Mouse (Mus musculus): ENCODE results near the gene Iars2. TPM values are rescaled to one million over a fixed set of nuclear protein-coding genes. Genes with fewer than 3 reads are reported as not detected.

Gene Iars2
- polyA plus RNA-seq, 1 experiment from 2014 or later, result 28.0 TPM

DNA sequence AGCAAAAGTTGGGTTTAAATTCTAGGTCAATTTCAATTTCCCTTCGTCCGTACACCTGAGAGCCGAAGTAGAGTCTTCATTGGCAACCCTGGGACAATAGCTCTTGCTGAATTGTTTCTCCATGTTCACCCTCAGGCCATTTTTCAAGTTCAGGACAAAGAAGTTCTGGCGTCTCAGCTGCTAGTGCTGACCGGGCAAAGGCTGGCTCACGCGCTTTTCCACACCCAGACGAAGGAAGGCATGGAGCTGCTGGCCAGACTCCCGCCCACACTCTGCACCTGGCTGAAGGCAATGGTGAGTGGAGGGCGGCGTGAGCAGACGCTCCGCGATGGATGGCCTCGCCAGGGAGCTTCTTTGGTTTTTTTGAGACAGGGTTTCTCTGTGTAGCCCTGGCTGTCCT, 45.9 kb downstream of the Iars2 start:
- Histone ChIP-seq H3K4me1 (ENCODE audit: control insufficient read depth, insufficient read depth, low read length) (no peaks in the 10 kb centered on the region), H3K9ac (ENCODE audit: low read length) (no peak overlapping the region), H3K27ac (replicated peaks; ENCODE audit: low read depth, low read length) (no peak overlapping the region), H3K9me3 (ENCODE audit: control insufficient read depth, low read length) (no peaks in the 10 kb centered on the region), H3K4me2 (ENCODE audit: low read depth, severe bottlenecking) (no peak overlapping the region), H3K27me3 (ENCODE audit: control insufficient read depth, insufficient read depth, low read length) (no peaks in the 10 kb centered on the region), H3K4me3 (ENCODE audit: low read depth, low read length) (no peak overlapping the region), H3K36me3 (ENCODE audit: control insufficient read depth, insufficient read depth, low read length) (peaks cover 9% of the 10 kb centered on the region; the same call in 1 of the 2 replicates)
- 95% methylated on average over 15 of the region's 15 CpGs for WGBS
- ATAC-seq (ENCODE audit: insufficient number of reproducible peaks, low FRiP score, low TSS enrichment, low read depth), result no peak
- DNase-seq (ENCODE audit: low spot score), result no peak

DNA sequence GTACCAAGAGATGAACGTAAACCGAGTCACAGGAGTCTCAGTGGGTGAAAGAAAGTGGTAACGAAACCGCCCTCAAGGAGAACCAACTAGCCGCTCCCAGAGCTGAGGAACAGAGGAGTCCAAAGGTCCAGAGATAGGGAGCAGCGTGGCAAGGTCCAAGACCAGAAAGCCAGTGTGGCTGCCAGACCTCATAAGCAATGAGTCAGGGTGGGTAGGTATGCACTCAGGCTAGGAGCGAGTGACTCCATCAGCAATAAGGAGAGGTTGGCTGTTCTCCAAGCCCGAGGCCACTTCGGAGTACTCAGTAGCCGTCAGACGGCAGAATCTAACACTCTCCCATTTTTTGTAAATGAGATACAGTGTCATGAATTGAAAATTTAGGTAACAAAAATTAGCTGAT, 46.4 kb downstream of the Iars2 start:
- no peak for DNase-seq (ENCODE audit: low spot score)
- no peak for ATAC-seq (ENCODE audit: insufficient number of reproducible peaks, low FRiP score, low TSS enrichment, low read depth)
- no peak overlapping the region for H3K4me2 ChIP-seq (ENCODE audit: low read depth, severe bottlenecking)

DNA sequence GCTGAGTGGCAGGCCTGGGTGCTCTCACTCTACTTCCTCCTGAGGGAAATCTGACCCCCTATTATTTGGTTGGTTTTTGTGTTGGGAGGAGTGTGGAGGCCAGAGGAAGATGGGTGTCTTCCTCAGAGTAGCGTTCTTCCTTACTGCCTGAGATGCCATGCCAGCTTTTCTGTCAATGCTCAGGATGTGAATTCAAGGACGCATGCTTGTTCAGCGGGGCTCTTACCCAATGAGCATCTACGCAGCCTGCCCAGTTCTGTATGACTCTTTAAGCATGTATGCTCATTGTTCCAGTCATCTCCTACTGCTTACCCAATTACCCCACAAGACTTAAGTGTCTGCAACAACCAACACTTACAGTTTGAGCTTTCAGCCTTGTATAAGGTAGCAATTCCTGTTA, 48.6 kb downstream of the Iars2 start:
- no peaks in the 10 kb centered on the region for H3K9me3 ChIP-seq (ENCODE audit: control insufficient read depth, low read length)

More for the DNA sequence above, 46.4 kb downstream of the Iars2 start:
- H3K27ac ChIP-seq (replicated peaks; ENCODE audit: low read depth, low read length), result no peak overlapping the region
- no peaks in the 10 kb centered on the region for H3K9me3 ChIP-seq (ENCODE audit: control insufficient read depth, low read length)
- H3K36me3 ChIP-seq (ENCODE audit: control insufficient read depth, insufficient read depth, low read length), result peaks cover 9% of the 10 kb centered on the region; the same call in 1 of the 2 replicates
- WGBS, result 93% methylated on average over 11 of the region's 11 CpGs
- H3K4me3 ChIP-seq (ENCODE audit: low read depth, low read length), result no peak overlapping the region
- no peaks in the 10 kb centered on the region for H3K27me3 ChIP-seq (ENCODE audit: control insufficient read depth, insufficient read depth, low read length)
- no peaks in the 10 kb centered on the region for H3K4me1 ChIP-seq (ENCODE audit: control insufficient read depth, insufficient read depth, low read length)
- no peak overlapping the region for H3K9ac ChIP-seq (ENCODE audit: low read length)

DNA sequence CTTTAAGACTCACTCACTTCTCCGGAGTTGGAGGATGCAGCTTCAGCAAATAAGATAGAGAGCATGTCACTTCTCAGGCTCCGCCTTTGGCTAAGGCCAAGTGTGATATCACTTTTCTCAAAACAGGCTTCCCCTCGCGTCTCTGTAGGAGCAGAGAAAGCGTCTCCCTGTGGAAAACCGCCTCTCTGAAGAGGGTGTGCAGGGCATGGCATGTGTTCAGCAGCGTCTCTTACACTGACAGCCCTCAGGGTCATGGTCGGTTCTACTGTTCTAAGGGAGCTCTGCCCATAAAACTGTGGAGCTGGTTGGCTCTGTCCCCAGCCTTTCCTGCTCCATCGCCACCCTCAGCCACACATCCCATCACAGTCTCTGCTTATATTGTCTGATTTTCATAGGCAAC, 49.9 kb downstream of the Iars2 start:
- no peaks in the 10 kb centered on the region for H3K9me3 ChIP-seq (ENCODE audit: control insufficient read depth, low read length)
- 91% methylated on average over 9 of the region's 9 CpGs for WGBS
- H3K9ac ChIP-seq (ENCODE audit: low read length), result no peak overlapping the region
- H3K4me1 ChIP-seq (ENCODE audit: control insufficient read depth, insufficient read depth, low read length), result no peaks in the 10 kb centered on the region
- peaks cover 11% of the 10 kb centered on the region; the same call in 1 of the 2 replicates for H3K36me3 ChIP-seq (ENCODE audit: control insufficient read depth, insufficient read depth, low read length)
- H3K27me3 ChIP-seq (ENCODE audit: control insufficient read depth, insufficient read depth, low read length), result no peaks in the 10 kb centered on the region
- no peak for DNase-seq (ENCODE audit: low spot score)
- H3K4me3 ChIP-seq (ENCODE audit: low read depth, low read length), result no peak overlapping the region
- no peak overlapping the region for H3K27ac ChIP-seq (replicated peaks; ENCODE audit: low read depth, low read length)
- ATAC-seq (ENCODE audit: insufficient number of reproducible peaks, low FRiP score, low TSS enrichment, low read depth), result no peak
- H3K4me2 ChIP-seq (ENCODE audit: low read depth, severe bottlenecking), result no peak overlapping the region

More for the DNA sequence above, 48.6 kb downstream of the Iars2 start:
- WGBS, result 95% methylated on average over 4 of the region's 4 CpGs
- Histone ChIP-seq H3K9ac (ENCODE audit: low read length) (no peak overlapping the region), H3K4me1 (ENCODE audit: control insufficient read depth, insufficient read depth, low read length) (no peaks in the 10 kb centered on the region), H3K27ac (replicated peaks; ENCODE audit: low read depth, low read length) (no peak overlapping the region), H3K4me2 (ENCODE audit: low read depth, severe bottlenecking) (no peak overlapping the region), H3K36me3 (ENCODE audit: control insufficient read depth, insufficient read depth, low read length) (peaks cover 11% of the 10 kb centered on the region; the same call in 1 of the 2 replicates), H3K4me3 (ENCODE audit: low read depth, low read length) (no peak overlapping the region), H3K27me3 (ENCODE audit: control insufficient read depth, insufficient read depth, low read length) (no peaks in the 10 kb centered on the region)
- no peak for ATAC-seq (ENCODE audit: insufficient number of reproducible peaks, low FRiP score, low TSS enrichment, low read depth)
- no peak for DNase-seq (ENCODE audit: low spot score)

DNA sequence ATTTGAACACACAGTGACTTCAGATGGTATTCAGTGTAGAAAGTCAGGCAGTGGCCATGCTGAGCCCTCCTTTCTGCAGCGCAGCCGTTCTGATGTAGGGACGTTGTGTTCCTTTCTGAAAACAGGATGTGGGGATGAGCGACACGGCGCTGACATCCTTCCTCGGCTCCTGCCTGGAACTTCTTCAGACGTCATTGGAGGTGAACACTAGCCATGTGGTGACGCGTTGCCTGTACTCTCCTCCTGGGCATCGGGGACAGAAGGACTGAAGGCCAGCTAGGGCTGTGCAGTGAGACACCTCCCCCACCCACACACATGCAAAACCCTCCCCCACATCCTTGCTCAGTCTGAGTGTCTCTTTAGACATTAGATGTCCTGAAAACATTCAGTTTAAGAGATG, 52.2 kb downstream of the Iars2 start:
- Histone ChIP-seq H3K4me3 (ENCODE audit: low read depth, low read length) (no peak overlapping the region), H3K9me3 (ENCODE audit: control insufficient read depth, low read length) (no peaks in the 10 kb centered on the region), H3K4me2 (ENCODE audit: low read depth, severe bottlenecking) (no peak overlapping the region), H3K27ac (replicated peaks; ENCODE audit: low read depth, low read length) (no peak overlapping the region), H3K27me3 (ENCODE audit: control insufficient read depth, insufficient read depth, low read length) (no peaks in the 10 kb centered on the region), H3K36me3 (ENCODE audit: control insufficient read depth, insufficient read depth, low read length) (peaks cover 8% of the 10 kb centered on the region; the same call in 1 of the 2 replicates), H3K9ac (ENCODE audit: low read length) (no peak overlapping the region), H3K4me1 (ENCODE audit: control insufficient read depth, insufficient read depth, low read length) (no peaks in the 10 kb centered on the region)
- 90% methylated on average over 11 of the region's 11 CpGs for WGBS
- ATAC-seq (ENCODE audit: insufficient number of reproducible peaks, low FRiP score, low TSS enrichment, low read depth), result no peak
- DNase-seq (ENCODE audit: low spot score), result no peak

DNA sequence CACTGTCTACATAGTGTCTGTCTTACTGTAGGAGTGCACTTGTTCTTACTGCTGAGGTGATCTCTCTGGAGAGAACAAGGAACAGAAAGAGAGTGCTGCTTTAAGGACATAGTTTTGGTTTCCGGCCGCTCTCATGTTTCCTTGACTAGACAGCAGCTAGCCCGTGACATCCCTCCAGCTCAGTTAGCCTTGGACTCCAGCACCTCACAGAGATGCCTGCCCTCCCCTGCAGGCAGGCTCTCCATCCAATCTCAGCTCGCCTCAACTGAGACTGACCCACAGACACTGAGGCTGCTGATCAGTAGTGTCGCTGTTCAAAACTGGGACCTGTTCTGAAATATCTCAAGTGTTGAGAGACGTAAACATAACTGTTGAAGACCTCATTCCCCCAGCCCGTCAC, 53.2 kb downstream of the Iars2 start:
- H3K9me3 ChIP-seq (ENCODE audit: control insufficient read depth, low read length), result no peaks in the 10 kb centered on the region
- peaks cover 8% of the 10 kb centered on the region; the same call in 1 of the 2 replicates for H3K36me3 ChIP-seq (ENCODE audit: control insufficient read depth, insufficient read depth, low read length)
- H3K4me1 ChIP-seq (ENCODE audit: control insufficient read depth, insufficient read depth, low read length), result no peaks in the 10 kb centered on the region
- DNase-seq (ENCODE audit: low spot score), result no peak
- no peak overlapping the region for H3K27ac ChIP-seq (replicated peaks; ENCODE audit: low read depth, low read length)
- no peak for ATAC-seq (ENCODE audit: insufficient number of reproducible peaks, low FRiP score, low TSS enrichment, low read depth)
- H3K9ac ChIP-seq (ENCODE audit: low read length), result no peak overlapping the region
- 94% methylated on average over 7 of the region's 7 CpGs for WGBS
- H3K27me3 ChIP-seq (ENCODE audit: control insufficient read depth, insufficient read depth, low read length), result no peaks in the 10 kb centered on the region
- no peak overlapping the region for H3K4me3 ChIP-seq (ENCODE audit: low read depth, low read length)
- no peak overlapping the region for H3K4me2 ChIP-seq (ENCODE audit: low read depth, severe bottlenecking)

DNA sequence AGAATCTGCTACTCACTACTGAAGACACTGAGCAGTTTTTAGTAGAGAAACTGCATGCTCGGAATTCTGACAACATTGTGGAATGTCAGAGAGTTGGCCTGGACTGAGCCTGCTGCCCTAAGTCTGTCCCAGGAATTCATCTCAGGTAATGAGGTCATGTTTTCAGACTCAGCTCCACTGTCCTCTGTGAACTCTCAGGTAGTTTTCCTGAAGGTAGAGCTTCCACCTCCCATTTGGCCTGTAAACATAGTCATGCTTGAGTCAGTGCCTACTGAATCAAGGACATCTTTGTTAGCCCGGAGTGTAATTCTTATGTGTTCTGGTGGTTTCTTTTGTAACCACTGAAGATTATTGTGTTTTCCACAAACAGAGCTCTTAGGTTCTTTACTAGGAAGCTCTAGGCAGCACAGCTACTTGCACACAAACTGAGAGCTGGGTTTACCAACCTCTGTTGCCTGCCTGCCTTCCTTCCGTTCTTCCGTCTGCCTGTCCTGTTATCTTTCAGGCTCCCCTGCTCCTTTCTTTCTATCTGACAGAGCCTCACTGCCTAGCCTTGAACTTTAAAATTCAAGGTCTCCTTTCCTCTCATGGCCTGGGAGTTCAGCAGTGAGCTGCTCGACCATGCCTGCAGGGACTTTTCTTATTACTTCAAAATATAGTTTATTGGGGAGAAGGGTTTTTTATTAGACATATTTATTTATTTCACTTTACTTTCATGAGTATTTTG, 54.2 kb downstream of the Iars2 start:
- H3K9ac ChIP-seq (ENCODE audit: low read length), result no peak overlapping the region
- no peak overlapping the region for H3K27ac ChIP-seq (replicated peaks; ENCODE audit: low read depth, low read length)
- H3K27me3 ChIP-seq (ENCODE audit: control insufficient read depth, insufficient read depth, low read length), result no peaks in the 10 kb centered on the region
- no peaks in the 10 kb centered on the region for H3K4me1 ChIP-seq (ENCODE audit: control insufficient read depth, insufficient read depth, low read length)
- no peak overlapping the region for H3K4me3 ChIP-seq (ENCODE audit: low read depth, low read length)
- ATAC-seq (ENCODE audit: insufficient number of reproducible peaks, low FRiP score, low TSS enrichment, low read depth) (no peak), DNase-seq (ENCODE audit: low spot score) (no peak)
- 88% methylated on average over 5 of the region's 5 CpGs for WGBS
- no peak overlapping the region for H3K4me2 ChIP-seq (ENCODE audit: low read depth, severe bottlenecking)
- no peaks in the 10 kb centered on the region for H3K9me3 ChIP-seq (ENCODE audit: control insufficient read depth, low read length)
- H3K36me3 ChIP-seq (ENCODE audit: control insufficient read depth, insufficient read depth, low read length), result peaks cover 10% of the 10 kb centered on the region; the same call in 1 of the 2 replicates

DNA sequence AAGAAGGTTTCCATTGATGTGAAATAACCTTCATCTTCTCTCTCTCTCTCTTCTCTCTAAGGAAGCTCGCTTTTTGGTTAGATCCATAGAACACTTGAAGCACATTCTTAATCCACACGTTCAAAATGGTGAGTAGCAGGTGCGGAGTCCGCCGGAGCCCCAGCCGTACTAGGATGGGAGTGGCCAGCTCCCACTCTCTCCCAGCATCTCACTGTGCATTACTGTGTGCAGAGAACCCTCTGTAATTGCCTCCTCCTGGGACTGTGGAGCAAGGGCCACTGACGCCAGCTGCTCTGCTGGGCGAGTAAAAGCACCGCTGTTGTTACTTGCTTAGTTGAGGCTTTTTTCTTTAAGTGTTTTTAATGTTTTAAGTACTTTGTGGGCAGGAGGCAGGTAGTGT, 57.8 kb downstream of the Iars2 start:
- Histone ChIP-seq H3K4me3 (ENCODE audit: low read depth, low read length) (no peak overlapping the region), H3K9ac (ENCODE audit: low read length) (no peak overlapping the region), H3K36me3 (ENCODE audit: control insufficient read depth, insufficient read depth, low read length) (peaks cover 8% of the 10 kb centered on the region; the same call in 1 of the 2 replicates), H3K9me3 (ENCODE audit: control insufficient read depth, low read length) (no peaks in the 10 kb centered on the region), H3K27ac (replicated peaks; ENCODE audit: low read depth, low read length) (no peak overlapping the region), H3K27me3 (ENCODE audit: control insufficient read depth, insufficient read depth, low read length) (no peaks in the 10 kb centered on the region), H3K4me2 (ENCODE audit: low read depth, severe bottlenecking) (no peak overlapping the region), H3K4me1 (ENCODE audit: control insufficient read depth, insufficient read depth, low read length) (no peaks in the 10 kb centered on the region)
- WGBS, result 92% methylated on average over 9 of the region's 9 CpGs
- ATAC-seq (ENCODE audit: insufficient number of reproducible peaks, low FRiP score, low TSS enrichment, low read depth) (no peak), DNase-seq (ENCODE audit: low spot score) (no peak)

Measured in limb, embryonic 11.5 days (tissue).